Mouse (Mus musculus): Measurements from ENCODE around the gene Prss48. TPM values are rescaled to one million over a fixed set of nuclear protein-coding genes. Genes with fewer than 3 reads are reported as not detected.

Prss48 gene
- polyA plus RNA-seq, 1 experiment = 18.7 TPM

- no peak overlapping the region for H3K4me3 ChIP-seq (ENCODE audit: control insufficient read depth, low read depth, low read length)
- no peak overlapping the region for H3K27ac ChIP-seq (ENCODE audit: control insufficient read depth, insufficient read depth, low read depth, low read length)
- H3K36me3 ChIP-seq (ENCODE audit: control insufficient read depth, insufficient read depth, low read length) = no peaks in the 10 kb centered on the region
- TF ChIP-seq CTCF (IDR thresholded peaks at IDR 0.05; ENCODE audit: control insufficient read depth, insufficient read depth, insufficient replicate concordance, low read depth, low read length) (no peak), POLR2A (IDR thresholded peaks at IDR 0.05; ENCODE audit: control insufficient read depth, low read depth, low read length) (no peak)
- H3K27me3 ChIP-seq (ENCODE audit: control insufficient read depth, insufficient read depth, low read length) = no peaks in the 10 kb centered on the region
- H3K4me1 ChIP-seq (ENCODE audit: control insufficient read depth, insufficient read depth, low read length) = no peaks in the 10 kb centered on the region
These were observed 2.5 kb upstream of the Prss48 start for GRCm38 (mm10) chr3:86004751-86005150.

- H3K27ac ChIP-seq (ENCODE audit: control insufficient read depth, insufficient read depth, low read depth, low read length) = no peak overlapping the region
- TF ChIP-seq CTCF (IDR thresholded peaks at IDR 0.05; ENCODE audit: control insufficient read depth, insufficient read depth, insufficient replicate concordance, low read depth, low read length) = no peak
- no peaks in the 10 kb centered on the region for H3K36me3 ChIP-seq (ENCODE audit: control insufficient read depth, insufficient read depth, low read length)
- H3K4me3 ChIP-seq (ENCODE audit: control insufficient read depth, low read depth, low read length) = no peak overlapping the region; the same call in 1 of the 2 replicates
- no peaks in the 10 kb centered on the region for H3K4me1 ChIP-seq (ENCODE audit: control insufficient read depth, insufficient read depth, low read length)
- no peaks in the 10 kb centered on the region for H3K27me3 ChIP-seq (ENCODE audit: control insufficient read depth, insufficient read depth, low read length)
These were observed 649 bp upstream of the Prss48 start for GRCm38 (mm10) chr3:86002940-86003339.

- no peaks in the 10 kb centered on the region for H3K36me3 ChIP-seq (ENCODE audit: control insufficient read depth, insufficient read depth, low read length)
- TF ChIP-seq POLR2A (IDR thresholded peaks at IDR 0.05; ENCODE audit: control insufficient read depth, low read depth, low read length) (no peak), CTCF (IDR thresholded peaks at IDR 0.05; ENCODE audit: control insufficient read depth, insufficient read depth, insufficient replicate concordance, low read depth, low read length) (no peak)
- H3K27me3 ChIP-seq (ENCODE audit: control insufficient read depth, insufficient read depth, low read length) = no peaks in the 10 kb centered on the region
- H3K4me1 ChIP-seq (ENCODE audit: control insufficient read depth, insufficient read depth, low read length) = no peaks in the 10 kb centered on the region
- no peak overlapping the region for H3K4me3 ChIP-seq (ENCODE audit: control insufficient read depth, low read depth, low read length)
- no peak overlapping the region for H3K27ac ChIP-seq (ENCODE audit: control insufficient read depth, insufficient read depth, low read depth, low read length)
These were observed 1.0 kb downstream of the Prss48 start for GRCm38 (mm10) chr3:86001271-86001670.

DNA sequence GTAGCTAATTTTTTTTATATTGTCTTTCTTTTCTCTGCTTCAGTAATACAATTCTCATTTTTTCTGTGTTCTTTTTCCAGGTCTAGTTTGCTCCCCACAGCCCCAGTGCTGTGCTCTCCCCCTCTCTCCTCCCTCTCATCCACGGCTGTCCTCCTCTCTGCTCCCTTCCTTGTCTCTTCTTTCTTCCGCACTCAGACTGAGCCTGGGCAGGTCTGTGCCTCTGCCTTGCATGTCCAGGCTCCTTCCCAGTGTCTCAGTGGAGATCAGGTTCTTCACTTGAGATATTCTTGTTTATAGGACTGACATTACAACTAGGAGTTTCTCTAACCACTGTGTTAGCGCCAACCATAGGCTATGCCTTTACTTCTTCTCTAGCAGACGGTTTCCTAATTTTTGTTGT lies 7.6 kb downstream of the Prss48 start:
- Histone ChIP-seq H3K4me1 (ENCODE audit: control insufficient read depth, insufficient read depth, low read length) (no peaks in the 10 kb centered on the region), H3K27ac (ENCODE audit: control insufficient read depth, insufficient read depth, low read depth, low read length) (no peak overlapping the region), H3K36me3 (ENCODE audit: control insufficient read depth, insufficient read depth, low read length) (no peaks in the 10 kb centered on the region), H3K27me3 (ENCODE audit: control insufficient read depth, insufficient read depth, low read length) (no peaks in the 10 kb centered on the region), H3K4me3 (ENCODE audit: control insufficient read depth, low read depth, low read length) (no peak overlapping the region)
- no peak for TF ChIP-seq POLR2A (IDR thresholded peaks at IDR 0.05; ENCODE audit: control insufficient read depth, low read depth, low read length)
- no peak for TF ChIP-seq CTCF (IDR thresholded peaks at IDR 0.05; ENCODE audit: control insufficient read depth, insufficient read depth, insufficient replicate concordance, low read depth, low read length)

- Histone ChIP-seq H3K4me1 (ENCODE audit: control insufficient read depth, insufficient read depth, low read length) (no peaks in the 10 kb centered on the region), H3K27ac (ENCODE audit: control insufficient read depth, insufficient read depth, low read depth, low read length) (no peak overlapping the region), H3K27me3 (ENCODE audit: control insufficient read depth, insufficient read depth, low read length) (no peaks in the 10 kb centered on the region), H3K36me3 (ENCODE audit: control insufficient read depth, insufficient read depth, low read length) (no peaks in the 10 kb centered on the region), H3K4me3 (ENCODE audit: control insufficient read depth, low read depth, low read length) (no peak overlapping the region)
- TF ChIP-seq CTCF (IDR thresholded peaks at IDR 0.05; ENCODE audit: control insufficient read depth, insufficient read depth, insufficient replicate concordance, low read depth, low read length) (no peak), POLR2A (IDR thresholded peaks at IDR 0.05; ENCODE audit: control insufficient read depth, low read depth, low read length) (no peak)
These were observed 8.5 kb downstream of the Prss48 start for GRCm38 (mm10) chr3:85993744-85994143.

DNA sequence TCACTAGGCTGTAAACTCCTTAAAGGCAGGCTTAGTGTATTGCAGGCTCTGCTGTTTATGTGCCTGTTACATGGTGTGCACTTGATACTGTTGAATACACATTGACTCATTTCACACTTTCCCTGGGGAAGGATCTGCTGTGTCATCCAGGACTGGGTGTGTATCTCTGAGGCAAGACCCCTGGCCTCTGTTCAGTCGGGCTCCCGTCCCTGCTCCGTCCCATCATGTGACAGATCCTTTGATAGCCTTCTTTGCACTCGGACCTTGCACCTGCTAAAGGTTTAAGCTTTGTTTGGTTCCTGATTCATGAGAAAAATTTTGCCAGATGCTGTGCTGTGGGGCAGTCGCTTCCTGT lies 10.5 kb downstream of the Prss48 start:
- Histone ChIP-seq H3K27ac (ENCODE audit: control insufficient read depth, insufficient read depth, low read depth, low read length) (no peak overlapping the region), H3K27me3 (ENCODE audit: control insufficient read depth, insufficient read depth, low read length) (no peaks in the 10 kb centered on the region), H3K4me1 (ENCODE audit: control insufficient read depth, insufficient read depth, low read length) (no peaks in the 10 kb centered on the region), H3K4me3 (ENCODE audit: control insufficient read depth, low read depth, low read length) (no peak overlapping the region), H3K36me3 (ENCODE audit: control insufficient read depth, insufficient read depth, low read length) (no peaks in the 10 kb centered on the region)
- TF ChIP-seq CTCF (IDR thresholded peaks at IDR 0.05; ENCODE audit: control insufficient read depth, insufficient read depth, insufficient replicate concordance, low read depth, low read length) = no peak
- no peak for TF ChIP-seq POLR2A (IDR thresholded peaks at IDR 0.05; ENCODE audit: control insufficient read depth, low read depth, low read length)

- H3K27me3 ChIP-seq (ENCODE audit: control insufficient read depth, insufficient read depth, low read length) = no peaks in the 10 kb centered on the region
- H3K36me3 ChIP-seq (ENCODE audit: control insufficient read depth, insufficient read depth, low read length) = no peaks in the 10 kb centered on the region
- H3K27ac ChIP-seq (ENCODE audit: control insufficient read depth, insufficient read depth, low read depth, low read length) = no peak overlapping the region
- no peak overlapping the region for H3K4me3 ChIP-seq (ENCODE audit: control insufficient read depth, low read depth, low read length)
- no peaks in the 10 kb centered on the region for H3K4me1 ChIP-seq (ENCODE audit: control insufficient read depth, insufficient read depth, low read length)
- TF ChIP-seq CTCF (IDR thresholded peaks at IDR 0.05; ENCODE audit: control insufficient read depth, insufficient read depth, insufficient replicate concordance, low read depth, low read length) = no peak
- TF ChIP-seq POLR2A (IDR thresholded peaks at IDR 0.05; ENCODE audit: control insufficient read depth, low read depth, low read length) = no peak
These were observed 11.0 kb downstream of the Prss48 start for GRCm38 (mm10) chr3:85991140-85991801.

- Histone ChIP-seq H3K36me3 (ENCODE audit: control insufficient read depth, insufficient read depth, low read length) (no peaks in the 10 kb centered on the region), H3K4me1 (ENCODE audit: control insufficient read depth, insufficient read depth, low read length) (no peaks in the 10 kb centered on the region; the same call in 1 of the 2 replicates), H3K27ac (ENCODE audit: control insufficient read depth, insufficient read depth, low read depth, low read length) (no peak overlapping the region), H3K27me3 (ENCODE audit: control insufficient read depth, insufficient read depth, low read length) (no peaks in the 10 kb centered on the region), H3K4me3 (ENCODE audit: control insufficient read depth, low read depth, low read length) (no peak overlapping the region)
- TF ChIP-seq POLR2A (IDR thresholded peaks at IDR 0.05; ENCODE audit: control insufficient read depth, low read depth, low read length) (no peak), CTCF (IDR thresholded peaks at IDR 0.05; ENCODE audit: control insufficient read depth, insufficient read depth, insufficient replicate concordance, low read depth, low read length) (no peak)
These were observed 15.1 kb downstream of the Prss48 start for GRCm38 (mm10) chr3:85987225-85987624.

Data from testis, adult 2 months (tissue).